Mouse (Mus musculus): ENCODE data around the gene Rapgef6. TPM values are rescaled to one million over a fixed set of nuclear protein-coding genes. Genes with fewer than 3 reads are reported as not detected.

The Rapgef6 gene
- polyA plus RNA-seq, 1 experiment from 2014 or later: 33.1 TPM

- Histone ChIP-seq H3K4me2 (replicated peaks) (no peak overlapping the region), H3K4me1 (no peaks in the 10 kb centered on the region), H3K9ac (no peak overlapping the region), H3K27me3 (no peaks in the 10 kb centered on the region), H3K9me3 (replicated peaks) (no peaks in the 10 kb centered on the region), H3K4me3 (replicated peaks) (no peak overlapping the region), H3K36me3 (peaks cover 53% of the 10 kb centered on the region), H3K27ac (replicated peaks) (no peak overlapping the region)
- WGBS: 83% methylated on average over 3 of the region's 3 CpGs
- ATAC-seq (ENCODE audit: insufficient number of reproducible peaks, low FRiP score, low TSS enrichment, low read depth): no peak
These were observed 195.2 kb downstream of the Rapgef6 start for GRCm38 (mm10) chr11:54717893-54718292.

- H3K4me2 ChIP-seq (replicated peaks): no peak overlapping the region
- ATAC-seq (ENCODE audit: insufficient number of reproducible peaks, low FRiP score, low TSS enrichment, low read depth): no peak
- H3K36me3 ChIP-seq: peaks cover 56% of the 10 kb centered on the region
- no peak overlapping the region for H3K9ac ChIP-seq
- H3K4me3 ChIP-seq (replicated peaks): no peak overlapping the region
- H3K4me1 ChIP-seq: no peaks in the 10 kb centered on the region
- no peaks in the 10 kb centered on the region for H3K9me3 ChIP-seq (replicated peaks)
- H3K27ac ChIP-seq (replicated peaks): no peak overlapping the region
- no peaks in the 10 kb centered on the region for H3K27me3 ChIP-seq
- WGBS: 88% methylated on average over 3 of the region's 3 CpGs
These were observed 196.0 kb downstream of the Rapgef6 start for GRCm38 (mm10) chr11:54718601-54719000.

GRCm38 (mm10) chr11:54722057-54722456, 199.4 kb downstream of the Rapgef6 start:
- no peak for ATAC-seq (ENCODE audit: insufficient number of reproducible peaks, low FRiP score, low TSS enrichment, low read depth)
- peaks cover 36% of the 10 kb centered on the region for H3K36me3 ChIP-seq
- H3K27me3 ChIP-seq: no peaks in the 10 kb centered on the region
- H3K9me3 ChIP-seq (replicated peaks): no peaks in the 10 kb centered on the region
- no peaks in the 10 kb centered on the region for H3K4me1 ChIP-seq
- no peak overlapping the region for H3K9ac ChIP-seq
- WGBS: 81% methylated on average over 6 of the region's 6 CpGs
- H3K27ac ChIP-seq (replicated peaks): no peak overlapping the region
- H3K4me3 ChIP-seq (replicated peaks): no peak overlapping the region
- no peak overlapping the region for H3K4me2 ChIP-seq (replicated peaks)

- Histone ChIP-seq H3K4me2 (replicated peaks) (no peak overlapping the region), H3K4me1 (no peaks in the 10 kb centered on the region), H3K9ac (no peak overlapping the region), H3K4me3 (replicated peaks) (no peak overlapping the region), H3K27ac (replicated peaks) (no peak overlapping the region), H3K36me3 (peaks cover 25% of the 10 kb centered on the region), H3K27me3 (no peaks in the 10 kb centered on the region), H3K9me3 (replicated peaks) (no peaks in the 10 kb centered on the region)
- no peak for ATAC-seq (ENCODE audit: insufficient number of reproducible peaks, low FRiP score, low TSS enrichment, low read depth)
- 82% methylated on average over 4 of the region's 4 CpGs for WGBS
These were observed 201.8 kb downstream of the Rapgef6 start for GRCm38 (mm10) chr11:54724353-54725034.

GRCm38 (mm10) chr11:54726571-54727062, 204.0 kb downstream of the Rapgef6 start:
- peaks cover 15% of the 10 kb centered on the region for H3K36me3 ChIP-seq
- no peak overlapping the region; the same call in 1 of the 2 replicates for H3K27ac ChIP-seq (replicated peaks)
- no peaks in the 10 kb centered on the region for H3K27me3 ChIP-seq
- no peak overlapping the region for H3K9ac ChIP-seq
- no peak overlapping the region for H3K4me2 ChIP-seq (replicated peaks)
- no peaks in the 10 kb centered on the region for H3K4me1 ChIP-seq
- no peak for ATAC-seq (ENCODE audit: insufficient number of reproducible peaks, low FRiP score, low TSS enrichment, low read depth)
- no peaks in the 10 kb centered on the region for H3K9me3 ChIP-seq (replicated peaks)
- 75% methylated on average over 3 of the region's 3 CpGs for WGBS
- H3K4me3 ChIP-seq (replicated peaks): no peak overlapping the region

- no peaks in the 10 kb centered on the region for H3K9me3 ChIP-seq (replicated peaks)
- 59% methylated on average over 5 of the region's 5 CpGs for WGBS
- H3K4me2 ChIP-seq (replicated peaks): no peak overlapping the region
- no peak overlapping the region for H3K9ac ChIP-seq
- H3K4me1 ChIP-seq: no peaks in the 10 kb centered on the region
- no peaks in the 10 kb centered on the region for H3K27me3 ChIP-seq
- no peak overlapping the region for H3K27ac ChIP-seq (replicated peaks)
- no peak overlapping the region for H3K4me3 ChIP-seq (replicated peaks)
- peaks cover 8% of the 10 kb centered on the region for H3K36me3 ChIP-seq
- ATAC-seq (ENCODE audit: insufficient number of reproducible peaks, low FRiP score, low TSS enrichment, low read depth): no peak
These were observed 204.8 kb downstream of the Rapgef6 start for GRCm38 (mm10) chr11:54727327-54727901.

GRCm38 (mm10) chr11:54728371-54728770, 205.7 kb downstream of the Rapgef6 start:
- no peak overlapping the region for H3K4me2 ChIP-seq (replicated peaks)
- H3K4me3 ChIP-seq (replicated peaks): no peak overlapping the region
- ATAC-seq (ENCODE audit: insufficient number of reproducible peaks, low FRiP score, low TSS enrichment, low read depth): no peak
- no peak overlapping the region for H3K9ac ChIP-seq
- no peak overlapping the region for H3K27ac ChIP-seq (replicated peaks)
- H3K27me3 ChIP-seq: no peaks in the 10 kb centered on the region
- H3K9me3 ChIP-seq (replicated peaks): no peaks in the 10 kb centered on the region
- no peaks in the 10 kb centered on the region for H3K4me1 ChIP-seq
- no peaks in the 10 kb centered on the region; the same call in none of the 2 replicates for H3K36me3 ChIP-seq
- WGBS: 83% methylated on average over 2 of the region's 2 CpGs

GRCm38 (mm10) chr11:54729311-54729710, 206.7 kb downstream of the Rapgef6 start:
- Histone ChIP-seq H3K9me3 (replicated peaks) (no peaks in the 10 kb centered on the region), H3K36me3 (no peaks in the 10 kb centered on the region; the same call in 1 of the 2 replicates), H3K4me1 (no peaks in the 10 kb centered on the region), H3K27ac (replicated peaks) (no peak overlapping the region), H3K9ac (no peak overlapping the region), H3K27me3 (no peaks in the 10 kb centered on the region), H3K4me2 (replicated peaks) (no peak overlapping the region), H3K4me3 (replicated peaks) (no peak overlapping the region)
- 72% methylated on average over 3 of the region's 3 CpGs for WGBS
- ATAC-seq (ENCODE audit: insufficient number of reproducible peaks, low FRiP score, low TSS enrichment, low read depth): no peak

GRCm38 (mm10) chr11:54730931-54731330, 208.3 kb downstream of the Rapgef6 start:
- H3K4me3 ChIP-seq (replicated peaks): no peak overlapping the region

GRCm38 (mm10) chr11:54731367-54731766, 208.7 kb downstream of the Rapgef6 start:
- H3K9ac ChIP-seq: no peak overlapping the region
- no peak overlapping the region for H3K27ac ChIP-seq (replicated peaks)
- no peak overlapping the region for H3K4me3 ChIP-seq (replicated peaks)
- no peaks in the 10 kb centered on the region for H3K27me3 ChIP-seq
- H3K9me3 ChIP-seq (replicated peaks): no peaks in the 10 kb centered on the region
- H3K4me2 ChIP-seq (replicated peaks): no peak overlapping the region
- H3K4me1 ChIP-seq: no peaks in the 10 kb centered on the region
- peaks cover 6% of the 10 kb centered on the region; the same call in 1 of the 2 replicates for H3K36me3 ChIP-seq
- 80% methylated on average over 7 of the region's 7 CpGs for WGBS
- no peak for ATAC-seq (ENCODE audit: insufficient number of reproducible peaks, low FRiP score, low TSS enrichment, low read depth)

More at GRCm38 (mm10) chr11:54730931-54731330, 208.3 kb downstream of the Rapgef6 start:
- Histone ChIP-seq H3K4me2 (replicated peaks) (no peak overlapping the region), H3K36me3 (peaks cover 6% of the 10 kb centered on the region; the same call in 1 of the 2 replicates), H3K27me3 (no peaks in the 10 kb centered on the region), H3K4me1 (no peaks in the 10 kb centered on the region), H3K27ac (replicated peaks) (no peak overlapping the region), H3K9me3 (replicated peaks) (no peaks in the 10 kb centered on the region), H3K9ac (no peak overlapping the region)
- 86% methylated on average over 5 of the region's 5 CpGs for WGBS
- no peak for ATAC-seq (ENCODE audit: insufficient number of reproducible peaks, low FRiP score, low TSS enrichment, low read depth)

GRCm38 (mm10) chr11:54733546-54733945, 210.9 kb downstream of the Rapgef6 start:
- no peak overlapping the region for H3K4me3 ChIP-seq (replicated peaks)
- H3K27ac ChIP-seq (replicated peaks): no peak overlapping the region
- H3K9ac ChIP-seq: no peak overlapping the region
- no peak overlapping the region for H3K4me2 ChIP-seq (replicated peaks)
- ATAC-seq (ENCODE audit: insufficient number of reproducible peaks, low FRiP score, low TSS enrichment, low read depth): no peak
- H3K4me1 ChIP-seq: no peaks in the 10 kb centered on the region
- H3K36me3 ChIP-seq: peaks cover 6% of the 10 kb centered on the region; the same call in 1 of the 2 replicates
- no peaks in the 10 kb centered on the region for H3K9me3 ChIP-seq (replicated peaks)
- 80% methylated on average over 7 of the region's 7 CpGs for WGBS
- H3K27me3 ChIP-seq: no peaks in the 10 kb centered on the region

Data from embryonic facial prominence, embryonic 15.5 days (tissue).